Mouse (Mus musculus): ENCODE data around the gene Htr2b.

GRCm38 (mm10) chr1:86056284-86056683, 55.5 kb downstream of the Htr2b start:
- TF ChIP-seq POU5F1 (IDR thresholded peaks at IDR 0.05; ENCODE audit: borderline replicate concordance, low read length) (no peak), CTCF (conservative IDR thresholded peaks at IDR 0.05; ENCODE audit: low read length) (no peak), NANOG (IDR thresholded peaks at IDR 0.05; ENCODE audit: borderline replicate concordance, low read length) (no peak)
